Mouse (Mus musculus): ENCODE measurements around the gene Plscr5.
A peak's percentile ranks its signal among the peaks of the same experiment; 100 is the strongest.

Plscr5 gene

DNA sequence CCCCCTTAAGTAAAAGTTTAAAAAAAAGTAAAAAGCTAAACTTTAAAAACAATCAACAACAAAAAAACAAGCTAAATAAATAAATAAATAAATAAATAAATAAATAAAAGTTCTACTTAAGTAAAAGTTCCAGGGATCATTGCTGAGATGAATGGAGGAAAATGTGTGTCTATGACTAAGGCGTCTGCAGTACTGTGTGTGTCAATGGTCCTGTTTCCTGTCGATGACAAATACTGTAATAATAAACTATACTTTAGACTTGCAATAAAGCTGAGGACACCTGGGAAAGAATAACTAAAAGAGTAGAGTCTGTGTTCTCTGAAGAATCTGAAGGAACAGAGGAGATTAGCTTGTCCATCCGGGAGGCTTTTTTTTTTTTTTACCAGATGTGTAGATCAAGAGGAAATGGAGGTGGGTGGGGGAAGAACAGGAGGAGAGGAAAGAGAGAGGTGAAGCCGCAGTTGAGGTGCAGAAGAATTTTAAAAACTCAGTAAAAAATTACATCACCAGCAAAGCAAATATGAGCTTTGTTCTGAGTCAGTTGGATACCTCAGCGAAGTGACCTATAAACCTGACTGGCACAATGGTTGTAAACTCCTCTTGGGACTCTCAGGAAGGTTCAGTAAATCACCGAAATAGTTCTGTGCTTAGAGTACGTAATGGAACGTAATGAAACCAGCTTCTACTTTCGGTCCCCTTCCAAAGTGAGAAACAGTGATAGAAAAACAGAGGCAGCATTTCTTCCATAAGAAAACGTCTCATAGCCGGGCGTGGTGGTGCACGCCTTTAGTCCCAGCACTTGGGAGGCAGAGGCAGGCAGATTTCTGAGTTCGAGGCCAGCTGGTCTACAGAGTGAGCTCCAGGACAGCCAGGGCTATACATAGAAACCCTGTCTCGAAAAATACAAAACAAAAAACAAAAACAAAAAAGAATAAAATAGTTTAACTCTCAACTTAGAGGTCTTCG, 36.4 kb downstream of the Plscr5 start:
- no peak for DNase-seq

DNA sequence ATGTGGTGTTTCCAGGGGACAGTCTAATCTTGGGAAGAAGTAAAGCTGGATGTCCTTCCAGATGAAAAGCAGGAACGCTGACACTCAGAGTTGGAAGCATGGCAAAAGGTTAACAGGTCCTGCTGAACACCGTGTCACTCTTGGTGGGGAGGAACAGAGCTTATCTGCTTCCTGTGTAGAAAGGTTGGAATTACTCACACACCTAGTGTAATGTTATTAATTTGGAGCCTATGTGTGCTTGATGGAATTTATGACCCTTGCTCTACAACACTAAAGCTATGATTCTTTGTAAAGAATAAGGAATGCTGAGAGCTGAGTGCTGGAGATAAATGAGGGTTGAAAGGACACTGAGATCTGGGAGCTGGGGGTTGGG, 37.1 kb downstream of the Plscr5 start:
- DNase-seq: no peak

DNA sequence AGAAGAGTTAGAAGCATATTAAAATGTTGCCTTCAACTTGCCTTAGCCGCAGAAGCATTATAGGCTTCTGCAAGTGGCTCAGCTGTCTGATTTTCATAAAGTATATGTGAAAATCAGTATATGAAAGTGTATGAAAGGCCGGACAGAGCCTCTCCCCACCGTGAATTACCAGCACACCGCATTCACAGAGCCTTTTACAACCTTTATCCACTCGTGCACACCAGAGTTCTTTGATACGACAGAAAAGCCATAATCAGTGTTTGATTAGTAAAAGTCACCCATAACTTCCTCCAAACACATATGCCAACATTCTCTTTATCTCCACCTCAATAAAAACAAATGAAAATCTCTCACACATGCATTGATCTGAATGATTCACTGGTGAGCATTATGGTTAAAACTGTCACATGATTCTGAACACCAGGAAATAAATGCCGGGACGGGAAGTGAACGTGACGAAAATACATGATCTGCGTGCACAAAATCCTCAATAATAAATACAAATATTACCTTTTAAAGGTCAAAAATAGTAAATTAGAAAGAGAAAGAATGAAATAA, 42.2 kb downstream of the Plscr5 start:
- DNase-seq: no peak

DNA sequence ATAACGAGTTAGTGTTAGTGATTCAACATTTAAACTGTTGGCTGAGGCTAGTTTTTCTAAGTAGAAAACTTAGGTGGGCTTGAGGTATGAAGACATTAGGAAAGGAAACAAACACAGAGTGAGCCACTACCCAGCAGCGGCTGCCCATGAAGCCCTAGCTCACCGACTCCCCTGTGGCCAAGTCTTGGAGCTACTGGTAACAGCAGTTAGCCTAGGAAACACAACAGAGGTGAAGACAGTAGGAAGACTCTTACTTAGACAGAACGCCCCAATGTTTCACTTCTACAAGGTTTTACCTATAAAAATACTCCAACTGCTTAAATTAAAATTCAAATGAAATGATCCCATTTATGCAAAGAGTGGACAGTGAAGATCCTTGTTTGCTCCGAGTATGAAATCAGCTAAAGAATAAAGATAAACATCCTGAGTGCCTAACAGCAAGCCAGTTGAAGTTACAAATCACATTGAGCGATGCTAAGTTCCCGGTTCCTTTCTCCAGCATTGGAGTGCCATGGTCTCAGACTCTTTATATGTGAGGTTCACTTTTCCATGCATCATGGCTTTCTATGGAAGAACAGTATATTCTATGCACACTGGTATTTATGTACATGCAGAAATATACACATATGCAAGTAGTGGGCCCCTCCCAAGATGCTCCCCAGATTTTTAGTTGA, 56.2 kb downstream of the Plscr5 start:
- no peak for DNase-seq

DNA sequence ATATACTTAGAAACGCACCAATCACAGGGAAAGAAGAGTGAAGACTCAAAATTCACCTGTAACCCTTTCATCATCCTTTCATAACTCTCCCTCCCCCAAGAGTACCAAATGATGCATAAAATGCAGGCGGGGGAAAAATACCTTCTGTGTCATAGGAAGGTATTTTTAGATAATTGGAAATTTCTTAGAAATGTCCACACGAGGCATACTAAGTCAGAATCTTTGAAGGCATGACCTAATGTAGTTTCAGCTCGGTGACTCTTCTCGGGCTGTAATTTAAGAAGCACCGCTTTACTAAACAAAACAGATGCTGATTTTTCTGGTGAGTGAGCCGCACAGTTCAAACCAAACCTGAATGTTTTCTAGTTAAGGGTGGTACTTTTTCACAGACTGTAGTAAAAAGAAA, 56.7 kb downstream of the Plscr5 start, which contains the start of gene Plscr1:
Plscr1 (plus strand) TSS at position 304 of the 406 bp plus-strand sequence.
- no peak for DNase-seq

DNA sequence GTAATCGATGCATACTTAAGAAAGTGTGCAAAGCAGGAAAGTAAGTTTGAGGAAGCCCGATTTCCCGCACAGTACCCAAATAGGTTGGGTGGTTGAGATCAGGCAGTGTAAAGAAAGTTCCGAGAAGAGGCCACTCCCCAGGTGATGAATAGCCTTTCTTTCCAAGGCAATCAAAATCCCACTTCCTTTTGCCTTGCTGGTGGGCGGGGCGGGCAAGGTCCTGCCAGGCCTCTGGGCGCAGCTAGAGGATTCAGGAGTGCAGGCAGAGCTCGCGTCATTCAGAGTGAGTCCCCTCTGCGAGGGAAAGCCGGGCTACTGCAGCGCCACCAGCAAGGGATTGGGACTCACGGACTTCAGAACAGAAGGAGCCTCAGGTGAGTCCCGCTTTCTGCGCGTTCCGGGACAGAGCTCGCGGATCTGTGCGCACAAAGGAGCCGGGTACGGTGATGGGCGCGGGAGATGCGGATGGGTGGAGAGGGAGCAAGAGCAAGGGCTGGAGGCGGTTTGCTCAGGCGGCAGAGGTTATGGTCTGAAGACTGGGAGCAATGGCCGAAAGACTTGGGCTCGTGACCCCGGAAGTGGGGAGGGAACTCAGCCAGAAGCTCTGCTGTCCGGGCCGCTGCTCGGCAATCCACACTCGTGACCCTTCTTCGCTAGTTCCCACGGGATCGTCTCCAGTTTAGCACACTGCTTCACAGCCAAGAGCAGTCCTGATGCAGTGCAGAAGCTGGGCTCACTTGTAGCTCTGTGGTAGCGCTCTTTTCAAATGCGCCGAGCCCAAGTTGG, 57.4 kb downstream of the Plscr5 start:
- DNase-seq: peak; percentile 26

DNA sequence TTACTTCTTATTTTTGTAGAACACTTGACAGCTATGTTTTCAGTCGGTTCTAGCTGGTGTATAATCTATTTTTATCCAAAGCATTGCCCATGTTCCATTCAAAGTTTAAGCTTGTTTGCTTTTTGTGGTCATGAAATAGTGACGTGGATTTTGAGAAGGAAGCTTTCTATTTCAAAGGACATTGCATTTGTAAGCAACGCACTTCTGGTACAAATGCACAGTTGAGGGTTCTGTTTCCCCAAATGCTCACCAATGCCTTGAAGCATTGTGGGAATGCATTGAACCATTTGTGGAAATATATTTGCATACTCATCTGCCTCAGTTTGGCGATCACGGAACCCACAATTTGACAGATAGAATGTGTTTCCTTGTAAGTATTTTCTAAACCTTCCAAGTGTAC, 60.0 kb downstream of the Plscr5 start:
- DNase-seq: no peak

DNA sequence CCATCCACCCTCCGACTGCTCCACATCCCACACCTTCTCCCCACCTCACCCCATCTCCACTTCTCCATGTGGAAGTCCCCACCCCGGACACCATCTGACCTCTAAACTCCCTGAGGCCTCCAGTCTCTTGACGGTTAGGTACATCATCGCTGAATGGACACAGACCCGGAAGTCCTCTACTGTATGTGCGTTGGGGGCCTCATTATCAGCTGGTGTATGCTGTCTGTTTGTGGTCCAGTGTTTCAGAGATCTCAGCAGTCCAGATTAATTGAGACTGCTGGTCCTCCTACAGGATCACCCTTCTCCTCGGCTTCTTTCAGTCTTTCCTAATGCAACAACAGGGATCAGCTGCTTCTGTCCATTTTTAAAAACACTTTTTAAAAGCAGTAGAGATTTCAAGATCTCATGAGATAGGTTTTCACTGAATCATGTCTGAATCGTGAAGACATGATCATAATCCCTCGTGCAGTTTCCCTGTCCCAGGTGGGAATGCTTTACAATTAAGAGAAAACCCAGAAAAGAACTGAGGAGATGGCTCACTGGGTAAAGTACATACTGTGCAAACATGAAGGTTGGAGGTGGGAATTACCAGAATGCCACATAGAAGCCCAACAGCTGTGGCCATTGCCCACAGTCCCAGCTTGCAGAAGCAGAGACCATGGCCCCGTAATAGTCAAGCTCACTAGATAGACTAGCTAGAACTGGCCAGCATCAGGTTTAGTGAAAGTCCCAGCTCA, 61.0 kb downstream of the Plscr5 start:
- DNase-seq: no peak
